Mouse (Mus musculus) brain, embryonic 14.5 days (tissue): ENCODE measurements around the gene Pklr.

Experiments used
- CTCF ChIP-seq: fragments of 200-500 bp; IDR thresholded peaks from 2 replicates; pipeline ENCODE4 v1.5.1; 2012; ENCODE audit warnings: inconsistent platforms, mild to moderate bottlenecking, moderate library complexity, borderline replicate concordance; ENCODE audit not compliant: insufficient read depth, insufficient read length; ENCODE audit errors: extremely low read depth
- POLR2A ChIP-seq: fragments of 200-500 bp; IDR thresholded peaks from 2 replicates; pipeline ENCODE4 v1.6.1; 2012; ENCODE audit warnings: mild to moderate bottlenecking, inconsistent platforms, borderline replicate concordance; ENCODE audit not compliant: poor library complexity, insufficient read depth, insufficient read length, severe bottlenecking; ENCODE audit errors: extremely low read depth

DNA sequence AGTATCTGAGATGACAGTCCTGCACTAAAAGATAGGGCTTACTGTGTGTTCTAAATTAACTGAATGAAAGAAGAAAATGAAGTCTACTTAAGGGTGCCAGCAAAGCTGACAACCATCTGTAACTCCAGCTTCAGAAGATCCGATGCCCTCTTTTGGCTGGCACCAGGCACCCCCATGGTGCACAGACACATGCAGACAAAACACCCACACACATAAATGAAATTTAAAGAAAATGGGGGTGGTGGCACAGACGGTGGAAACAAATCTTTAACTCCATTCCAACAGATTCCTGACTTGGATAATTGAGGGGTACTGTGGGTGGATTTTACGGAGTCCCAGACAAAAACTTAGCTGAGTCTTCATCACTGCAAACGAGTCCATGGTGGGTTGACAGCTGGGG, 4.1 kb upstream of the Pklr start:
- TF ChIP-seq CTCF (no peak), POLR2A (no peak)
